Mouse (Mus musculus) granulocyte monocyte progenitor cell, adult 5-6 weeks (primary cell): Measurements from ENCODE around the gene Tbc1d16. TPM values are rescaled to one million over a fixed set of nuclear protein-coding genes. Genes with fewer than 3 reads are reported as not detected.

ENCODE experiments used
- total RNA-seq, 2 experiments: library from RNA; stranded (forward) in 1 of 2; stranded (reverse) in 1 of 2; fragments of 200-712, 200-1000 nt in 1 of 2; fragments of >200 nt in 1 of 2; fragmentation: Nextera tagmentation in 1 of 2; gene quantifications; 2 replicates each; pipeline ENCODE4 v1.2.3; 2014 to 2017

The Tbc1d16 gene
- total RNA-seq, 2 experiments from 2014 or later: 2.1 to 8.6 TPM

Other genes starting within 250 kb of the Tbc1d16 start
- not detected in 2 replicates for gene Enpp7, start 240.3 kb downstream of the Tbc1d16 start, total RNA-seq (2014; fragmentation: Nextera tagmentation)
- gene Enpp7, start 240.3 kb downstream of the Tbc1d16 start, total RNA-seq (2017): not detected in 2 replicates
- gene Cbx2, start 205.5 kb downstream of the Tbc1d16 start, total RNA-seq (2014; fragmentation: Nextera tagmentation): 0.88 and 5.0 TPM in 2 replicates
- 2.1 and 2.6 TPM in 2 replicates for gene Cbx2, start 205.5 kb downstream of the Tbc1d16 start, total RNA-seq (2017)
- gene Cbx8, start 187.5 kb downstream of the Tbc1d16 start, total RNA-seq (2014; fragmentation: Nextera tagmentation): 3.6 TPM in 2 replicates
- 1.5 and 3.2 TPM in 2 replicates for gene Cbx8, start 187.5 kb downstream of the Tbc1d16 start, total RNA-seq (2017)
- 15.8 and 18.8 TPM in 2 replicates for gene Cbx4, start 142.3 kb downstream of the Tbc1d16 start, total RNA-seq (2014; fragmentation: Nextera tagmentation)
- 27.4 and 38.2 TPM in 2 replicates for gene Cbx4, start 142.3 kb downstream of the Tbc1d16 start, total RNA-seq (2017)
- 7.3 and 12.0 TPM in 2 replicates for gene Ccdc40, start 73 bp upstream of the Tbc1d16 start, total RNA-seq (2014; fragmentation: Nextera tagmentation)
- 9.0 and 11.8 TPM in 2 replicates for gene Ccdc40, start 73 bp upstream of the Tbc1d16 start, total RNA-seq (2017)
- gene Gaa, start 39.4 kb upstream of the Tbc1d16 start, total RNA-seq (2014; fragmentation: Nextera tagmentation): 35.8 and 47.2 TPM in 2 replicates
- gene Gaa, start 39.4 kb upstream of the Tbc1d16 start, total RNA-seq (2017): 27.4 and 31.6 TPM in 2 replicates
- 280 and 311 TPM in 2 replicates for gene Eif4a3, start 71.6 kb upstream of the Tbc1d16 start, total RNA-seq (2014; fragmentation: Nextera tagmentation)
- gene Eif4a3, start 71.6 kb upstream of the Tbc1d16 start, total RNA-seq (2017): 188 and 228 TPM in 2 replicates
- not detected in 2 replicates for gene Card14, start 79.3 kb upstream of the Tbc1d16 start, total RNA-seq (2014; fragmentation: Nextera tagmentation)
- not detected in 2 replicates for gene Card14, start 79.3 kb upstream of the Tbc1d16 start, total RNA-seq (2017)
- 4.3 and 5.2 TPM in 2 replicates for gene Sgsh, start 127.0 kb upstream of the Tbc1d16 start, total RNA-seq (2014; fragmentation: Nextera tagmentation)
- 2.7 and 4.1 TPM in 2 replicates for gene Sgsh, start 127.0 kb upstream of the Tbc1d16 start, total RNA-seq (2017)
- 1.1 TPM in 1 of 2 replicates, not detected in the other for gene Slc26a11, start 127.1 kb upstream of the Tbc1d16 start, total RNA-seq (2014; fragmentation: Nextera tagmentation)
- gene Slc26a11, start 127.1 kb upstream of the Tbc1d16 start, total RNA-seq (2017): 0.21 and 0.43 TPM in 2 replicates
- gene Rnf213, start 164.6 kb upstream of the Tbc1d16 start, total RNA-seq (2014; fragmentation: Nextera tagmentation): 57.7 and 58.1 TPM in 2 replicates
- gene Rnf213, start 164.6 kb upstream of the Tbc1d16 start, total RNA-seq (2017): 40.5 and 45.5 TPM in 2 replicates